Mouse (Mus musculus) mouse embryonic stem cell (cell line): ENCODE data around the gene Gm20683.

Source experiments
- in situ Hi-C, 2 experiments: fragments of 300-500 bp; cut with MboI; formaldehyde crosslinking; loops; 1 replicate in 1 of 2; 3 replicates in 1 of 2; pipeline ENCODE4 v1.14.3; 2019 to 2020; ENCODE audit warnings: low sequenced_read_pairs in 2 of 2, low pct_unique_long_range_greater_than_20kb in 1 of 2, mixed read lengths in 1 of 2; ENCODE audit not compliant: unreplicated experiment in 1 of 2

Gm20683 gene

DNA sequence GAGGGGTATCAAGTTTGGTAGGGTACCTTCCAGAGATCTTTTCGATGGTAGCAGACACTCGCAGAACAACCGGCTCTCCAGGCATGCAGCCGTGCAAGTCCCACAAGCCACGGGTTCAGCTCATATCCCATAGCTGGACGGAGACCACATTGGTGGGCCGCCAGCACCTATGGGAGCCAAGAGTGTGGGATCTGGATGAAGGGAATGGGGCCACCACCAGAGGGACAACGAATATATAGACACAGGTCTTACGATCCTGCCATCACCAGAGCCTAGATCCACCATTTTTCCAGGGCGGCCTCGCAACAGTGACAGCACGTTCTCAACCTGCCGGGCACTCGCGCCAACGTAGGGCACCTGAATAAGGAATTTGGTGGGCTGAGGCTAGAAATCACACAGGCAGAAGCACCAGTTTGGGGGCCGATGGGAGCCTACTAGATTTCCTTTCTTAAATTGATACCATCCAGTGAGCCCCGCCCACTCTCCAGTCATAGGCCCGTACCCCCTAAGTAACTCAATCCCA, 50.2 kb downstream of the Gm20683 start:
- in situ Hi-C loops: loop anchor here (10.0 kb wide), 2 partner anchors 57 to 317 kb away; partner anchors contain the start of gene Mslnl (in 1 of the 2)

DNA sequence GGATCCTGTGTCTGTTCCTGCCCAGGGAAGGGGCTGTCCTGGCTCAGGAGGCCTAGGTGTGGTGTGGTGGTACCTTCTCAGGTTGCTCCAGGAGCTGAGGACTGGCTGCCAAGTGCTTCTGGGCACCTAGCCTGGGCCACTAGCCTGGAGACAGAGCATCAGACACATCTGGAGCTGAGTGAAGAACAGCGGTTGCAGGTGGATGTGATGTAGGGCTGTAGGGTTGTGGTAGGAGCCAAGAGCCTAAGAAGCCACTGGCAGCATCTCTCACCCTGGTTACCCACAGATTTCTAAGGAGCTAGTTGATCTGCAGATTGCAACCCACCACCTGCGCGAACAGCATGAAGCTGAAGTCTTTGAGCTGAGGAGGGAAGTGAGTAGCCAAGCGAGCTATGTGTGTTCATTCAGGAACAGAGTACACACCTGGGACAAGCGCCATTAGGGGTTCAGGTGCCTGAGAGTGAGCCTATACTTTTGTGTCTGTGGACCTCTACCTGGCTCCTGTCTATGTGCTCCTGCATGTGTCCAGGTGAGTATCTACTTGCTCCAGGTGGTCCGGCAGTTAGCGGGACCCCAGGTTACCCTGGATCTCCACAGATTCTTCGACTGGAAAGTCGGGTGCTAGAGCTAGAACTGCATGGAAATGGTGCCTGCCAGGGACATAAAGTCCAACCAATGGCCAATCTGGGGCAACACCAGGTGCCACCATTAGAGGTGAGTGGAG, 54.6 kb downstream of the Gm20683 start:
- in situ Hi-C loops: no loop called here

DNA sequence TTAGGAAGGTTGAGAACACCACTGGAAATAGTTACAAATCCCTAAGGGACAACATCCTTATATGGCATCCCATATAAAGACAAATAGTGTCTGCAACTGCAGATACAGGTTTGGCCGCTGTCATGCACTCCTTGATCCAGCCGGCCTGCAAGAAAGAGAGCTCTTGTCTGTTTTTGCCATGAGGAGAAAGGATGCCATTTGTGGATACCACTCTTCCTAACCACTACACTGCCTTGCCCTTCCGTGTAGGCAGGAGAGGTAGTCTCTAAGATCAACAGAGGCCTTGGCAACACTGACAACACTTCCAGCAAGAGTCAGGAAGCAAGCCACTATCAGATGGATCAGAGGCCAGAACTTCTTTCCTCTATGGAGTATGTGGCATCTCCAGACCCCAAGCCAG, 55.3 kb downstream of the Gm20683 start, which contains the start of gene Ccdc78:
TSS of gene Ccdc78 (plus strand) at position 301 of the 400 bp plus-strand sequence.
- in situ Hi-C loops: no loop called here

DNA sequence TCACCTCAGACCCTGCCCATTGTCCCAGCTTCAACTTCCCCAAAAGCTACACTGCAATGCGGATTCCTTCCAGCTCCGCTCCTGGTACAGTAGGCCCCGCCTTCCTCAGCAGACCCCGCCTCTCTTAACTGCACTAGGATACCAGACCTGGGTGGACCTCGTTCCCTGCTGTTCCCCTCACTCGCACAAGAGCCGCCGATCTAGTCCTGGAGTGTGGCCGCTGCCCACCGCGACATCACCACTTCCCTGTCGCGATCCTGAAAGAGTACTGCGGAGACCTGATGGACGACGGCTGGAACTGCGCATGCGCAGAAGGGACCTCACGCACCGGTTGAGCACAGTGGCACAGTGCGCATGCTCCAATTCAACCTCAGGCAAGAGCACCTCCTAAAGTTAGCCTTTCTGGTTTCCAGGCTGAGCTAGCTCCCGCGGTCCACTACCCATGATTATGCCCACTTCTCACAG, 56.2 kb downstream of the Gm20683 start, which contains the start of gene Haghl:
TSS of gene Haghl (minus strand) at position 393 of the 465 bp plus-strand sequence.
- in situ Hi-C loops: no loop called here
